Mouse (Mus musculus) duodenum, adult 2 months (tissue): Measurements from ENCODE around the gene Gfm1. TPM values are rescaled to one million over a fixed set of nuclear protein-coding genes. Genes with fewer than 3 reads are reported as not detected.

Experiments
- polyA plus RNA-seq: library from polyadenylated mRNA; depleted of rRNA; stranded (reverse); fragments of >200 nt; gene quantifications from 2 replicates; pipeline ENCODE4 v1.2.3, GENCODE M21; 2012; ENCODE audit warnings: low replicate concordance; rRNA removed

The Gfm1 gene
- 6.3 and 9.9 TPM in 2 replicates for polyA plus RNA-seq

GRCm38 (mm10) chr3:67429999-67430380, at the start of gene Gfm1:
TSS of gene Gfm1 (plus strand) at chr3:67430096.

GRCm38 (mm10) chr3:67463450-67464372, 33.8 kb downstream of the Gfm1 start, which contains the start of gene Lxn:
TSS of gene Lxn (minus strand) at chr3:67463926.

DNA sequence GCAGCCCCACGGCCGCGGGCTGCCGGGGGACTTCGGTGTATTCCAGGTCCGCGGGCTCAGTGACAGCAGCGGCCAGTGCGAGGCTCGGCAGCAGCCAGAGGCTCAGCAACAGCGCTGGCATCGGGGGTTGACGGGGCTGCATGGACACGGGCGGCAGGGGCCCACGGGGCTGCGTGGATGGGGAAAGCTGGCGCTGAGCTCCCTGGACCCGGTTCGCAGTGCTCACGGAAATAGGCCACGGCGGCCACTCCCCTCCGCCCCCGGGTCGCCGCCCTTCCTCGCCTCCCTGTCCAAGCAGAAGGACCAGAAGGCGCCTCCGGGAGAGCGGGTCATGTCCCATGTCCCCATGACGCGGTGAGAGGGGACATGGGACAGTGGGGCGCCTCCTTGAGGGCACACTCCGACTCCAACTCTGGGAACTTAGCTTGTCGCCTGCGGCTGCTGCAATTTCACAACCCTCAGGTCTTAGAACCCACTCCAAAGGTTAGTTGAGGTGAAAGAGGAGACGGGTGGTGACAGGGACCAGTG, 85.4 kb downstream of the Gfm1 start, which contains the start of gene Rarres1:
Gene Rarres1 (minus strand): TSS at position 250 of the 528 bp plus-strand sequence.

Other genes with a start within 250 kb of the Gfm1 start
- not detected in 2 replicates for gene Mlf1, start 56.0 kb upstream of the Gfm1 start, polyA plus RNA-seq
- not detected in 2 replicates for gene Gm17402, start 54.9 kb upstream of the Gfm1 start, polyA plus RNA-seq
- 48.7 and 59.2 TPM in 2 replicates for gene Lxn, start 33.8 kb downstream of the Gfm1 start, polyA plus RNA-seq
- 1.8 and 4.9 TPM in 2 replicates for gene Rarres1, start 85.4 kb downstream of the Gfm1 start, polyA plus RNA-seq
- gene Mfsd1, start 152.6 kb downstream of the Gfm1 start, polyA plus RNA-seq = 30.1 and 31.3 TPM in 2 replicates